Mouse (Mus musculus): ENCODE results near the gene Cd44.

DNA sequence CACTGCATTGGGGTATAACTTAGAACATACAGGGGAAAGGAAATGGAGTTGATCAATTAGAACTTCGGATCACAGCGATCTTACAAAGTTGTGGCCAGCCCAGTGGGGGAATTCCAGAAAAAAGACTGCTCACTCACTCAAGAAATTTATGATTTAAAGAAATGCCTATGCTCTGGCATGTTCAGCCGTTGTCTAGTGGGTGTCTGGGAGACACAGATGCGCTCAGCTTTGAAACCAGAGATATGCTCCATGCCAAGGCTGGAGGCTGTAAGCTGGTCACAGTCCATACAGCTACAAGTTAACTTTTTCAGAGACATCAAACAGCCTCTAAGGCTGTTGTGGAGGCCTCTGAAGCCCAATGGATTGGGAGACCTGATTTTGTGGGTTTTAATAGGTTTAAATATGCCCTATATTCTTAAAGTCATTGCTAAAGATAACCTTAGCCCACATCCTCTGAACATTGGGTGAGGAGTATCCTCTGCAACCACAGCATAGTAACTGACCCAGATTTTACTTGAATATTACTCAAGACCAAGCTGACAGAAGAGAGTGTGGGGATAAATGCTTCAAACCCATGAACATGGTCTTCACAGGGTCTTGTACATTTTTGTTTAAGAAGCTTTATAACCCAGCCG is 46.5 kb upstream of the Cd44 start:
- TF ChIP-seq CTCF (conservative IDR thresholded peaks at IDR 0.05 in 1 of 2, IDR thresholded peaks at IDR 0.05 in 1 of 2; ENCODE audit: low read depth in 2 of 2, low read length in 2 of 2), result no peak
- TF ChIP-seq CHD1 (IDR thresholded peaks at IDR 0.05; ENCODE audit: low read depth, low read length), result no peak; the same call in 1 of the 2 replicates
- TF ChIP-seq ZKSCAN1 (IDR thresholded peaks at IDR 0.05; ENCODE audit: borderline replicate concordance, low read depth, low read length), result no peak

Measured in CH12.LX (cell line).